Mouse (Mus musculus): ENCODE results near the gene 9930104L06Rik. TPM values are rescaled to one million over a fixed set of nuclear protein-coding genes. Genes with fewer than 3 reads are reported as not detected.

The 9930104L06Rik gene
- total RNA-seq, 2 experiments from 2014 or later: 2.4 to 6.7 TPM

- peak; percentile 59 for ATAC-seq (ENCODE audit: poor library complexity, severe bottlenecking)
Measured at GRCm38 (mm10) chr4:124990325-124990724, 53.5 kb downstream of the 9930104L06Rik start.

Other genes starting within 250 kb of the 9930104L06Rik start
- 39.3 and 42.0 TPM in 2 replicates for gene Utp11, start 243.4 kb upstream of the 9930104L06Rik start, total RNA-seq (2015)
- gene Utp11, start 243.4 kb upstream of the 9930104L06Rik start, total RNA-seq (2017): 34.1 and 39.4 TPM in 2 replicates
- gene Fhl3, start 236.3 kb upstream of the 9930104L06Rik start, total RNA-seq (2015): 11.5 and 11.7 TPM in 2 replicates
- gene Fhl3, start 236.3 kb upstream of the 9930104L06Rik start, total RNA-seq (2017): 4.2 and 5.0 TPM in 2 replicates
- 58.3 and 58.6 TPM in 2 replicates for gene Sf3a3, start 222.3 kb upstream of the 9930104L06Rik start, total RNA-seq (2015)
- 88.3 and 100 TPM in 2 replicates for gene Sf3a3, start 222.3 kb upstream of the 9930104L06Rik start, total RNA-seq (2017)
- 32.6 and 45.0 TPM in 2 replicates for gene Inpp5b, start 195.2 kb upstream of the 9930104L06Rik start, total RNA-seq (2015)
- 40.7 and 48.4 TPM in 2 replicates for gene Inpp5b, start 195.2 kb upstream of the 9930104L06Rik start, total RNA-seq (2017)
- gene Mtf1, start 134.9 kb upstream of the 9930104L06Rik start, total RNA-seq (2015): 22.8 and 25.4 TPM in 2 replicates
- gene Mtf1, start 134.9 kb upstream of the 9930104L06Rik start, total RNA-seq (2017): 24.5 and 24.9 TPM in 2 replicates
- 19.7 and 21.3 TPM in 2 replicates for gene Yrdc, start 86.4 kb upstream of the 9930104L06Rik start, total RNA-seq (2015)
- gene Yrdc, start 86.4 kb upstream of the 9930104L06Rik start, total RNA-seq (2017): 19.1 and 48.6 TPM in 2 replicates
- gene 1110065P20Rik, start 85.9 kb upstream of the 9930104L06Rik start, total RNA-seq (2015): 5.8 and 6.3 TPM in 2 replicates
- 1.6 and 1.7 TPM in 2 replicates for gene 1110065P20Rik, start 85.9 kb upstream of the 9930104L06Rik start, total RNA-seq (2017)
- 0.93 TPM in 1 of 2 replicates, not detected in the other for gene Maneal, start 74.9 kb upstream of the 9930104L06Rik start, total RNA-seq (2015)
- not detected in 2 replicates for gene Maneal, start 74.9 kb upstream of the 9930104L06Rik start, total RNA-seq (2017)
- not detected in 2 replicates for gene Epha10, start 56.1 kb upstream of the 9930104L06Rik start, total RNA-seq (2015)
- not detected in 2 replicates for gene Epha10, start 56.1 kb upstream of the 9930104L06Rik start, total RNA-seq (2017)
- gene Cdca8, start 2.3 kb downstream of the 9930104L06Rik start, total RNA-seq (2015): 109 and 126 TPM in 2 replicates
- 116 and 152 TPM in 2 replicates for gene Cdca8, start 2.3 kb downstream of the 9930104L06Rik start, total RNA-seq (2017)
- 9.5 and 11.9 TPM in 2 replicates for gene Rspo1, start 49.4 kb downstream of the 9930104L06Rik start, total RNA-seq (2015)
- 4.8 and 5.9 TPM in 2 replicates for gene Rspo1, start 49.4 kb downstream of the 9930104L06Rik start, total RNA-seq (2017)
- 30.6 and 36.1 TPM in 2 replicates for gene Gnl2, start 79.5 kb downstream of the 9930104L06Rik start, total RNA-seq (2015)
- gene Gnl2, start 79.5 kb downstream of the 9930104L06Rik start, total RNA-seq (2017): 61.7 and 64.0 TPM in 2 replicates
- gene Dnali1, start 128.7 kb downstream of the 9930104L06Rik start, total RNA-seq (2015): not detected in 2 replicates
- gene Dnali1, start 128.7 kb downstream of the 9930104L06Rik start, total RNA-seq (2017): not detected in 2 replicates
- 24.1 and 27.0 TPM in 2 replicates for gene Snip1, start 129.6 kb downstream of the 9930104L06Rik start, total RNA-seq (2015)
- 23.2 and 27.0 TPM in 2 replicates for gene Snip1, start 129.6 kb downstream of the 9930104L06Rik start, total RNA-seq (2017)
- 40.2 and 45.5 TPM in 2 replicates for gene Meaf6, start 148.1 kb downstream of the 9930104L06Rik start, total RNA-seq (2015)
- gene Meaf6, start 148.1 kb downstream of the 9930104L06Rik start, total RNA-seq (2017): 45.6 and 49.1 TPM in 2 replicates
- 10.4 and 11.1 TPM in 2 replicates for gene Zc3h12a, start 190.8 kb downstream of the 9930104L06Rik start, total RNA-seq (2015)
- gene Zc3h12a, start 190.8 kb downstream of the 9930104L06Rik start, total RNA-seq (2017): 3.9 and 5.9 TPM in 2 replicates

All from megakaryocyte, adult 5-6 weeks (primary cell).